ENCODE assay signal across 8 mouse cellular contexts in the genomic region with DNA sequence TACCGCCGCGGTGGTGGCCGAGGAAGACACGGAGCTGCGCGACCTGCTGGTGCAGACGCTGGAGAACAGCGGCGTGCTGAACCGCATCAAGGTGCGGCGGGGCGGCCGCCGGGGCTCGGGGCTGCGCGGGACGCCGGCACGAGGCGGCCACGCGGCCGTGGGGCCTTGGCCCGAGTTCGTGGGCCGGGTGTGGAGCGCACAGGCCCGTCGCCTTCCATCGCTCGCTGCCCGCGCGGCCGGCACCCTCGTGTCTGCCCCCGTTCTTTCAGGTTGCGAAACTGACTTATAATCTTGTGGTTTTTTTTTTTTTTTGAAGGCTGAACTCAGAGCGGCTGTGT. TPM values are rescaled to one million over a fixed set of nuclear protein-coding genes. Genes with fewer than 3 reads are reported as not detected.
A peak's percentile ranks its signal among the peaks of the same experiment; 100 is the strongest.
DNase-seq lines count a peak whose midpoint lies in the region; ATAC-seq lines count a peak whose summit lies in the region.
"Not testable (repeated sequence)": the region's sequence is repeated elsewhere in the genome, so short reads cannot be mapped to it uniquely, and the experiment has no call there.

No protein-coding gene starts in this region.

- H3K9ac ChIP-seq in limb, embryonic 12.5 days (replicated peaks), result peak overlapping the region; percentile 52; the same call in 1 of the 2 replicates

- peaks cover 17% of the 10 kb centered on the region for H3K36me3 ChIP-seq in limb, embryonic 12.5 days

- 0 out of 2 replicates have a peak overlapping the region, but pooled peaks have one; percentile 56 for H3K27ac ChIP-seq in limb, embryonic 12.5 days

- WGBS in limb, embryonic 12.5 days, result under 1% methylated on average over 38 of the region's 42 CpGs

- peak overlapping the region; percentile 50 for H3K4me2 ChIP-seq in limb, embryonic 12.5 days

- DNase-seq in 3134 (ENCODE audit: extremely low read depth, insufficient read length, low spot score), result peak; percentile 56
- peak; percentile 21 for DNase-seq in adrenal gland, postnatal 14 days
- peak; percentile 5 for DNase-seq in embryo, embryonic 9.5 days (ENCODE audit: extremely low spot score)
- DNase-seq in heart, adult 11 months, result peak; percentile 96
- peak; percentile 49 for DNase-seq in induced T-regulatory cell, adult 2 months (ENCODE audit: low read depth)
- peak; percentile 26 to 50 for DNase-seq in right cerebral cortex, adult 2 months (ENCODE audit: low spot score in 2 of 2)

- not testable (repeated sequence) for H3K4me1 ChIP-seq in limb, embryonic 12.5 days (replicated peaks)

- peak overlapping the region; percentile 51 for H3K4me3 ChIP-seq in limb, embryonic 12.5 days (replicated peaks)

- H3K27me3 ChIP-seq in limb, embryonic 12.5 days, result not testable (repeated sequence)

- not testable (repeated sequence) for ATAC-seq in limb, embryonic 12.5 days (ENCODE audit: insufficient number of reproducible peaks, insufficient read depth, low FRiP score, low TSS enrichment, low read depth)
- ATAC-seq in megakaryocyte progenitor cell, adult 5-6 weeks (replicated peaks; ENCODE audit: poor library complexity), result peak; percentile 5; the same call in 1 of the 2 replicates

- not testable (repeated sequence) for H3K9me3 ChIP-seq in limb, embryonic 12.5 days

RNA-seq across cellular contexts. Expression of a gene that starts 0.3 kb away (rescaled TPM):
- 19.0 TPM in 2 replicates for total RNA-seq in adrenal gland, postnatal 14 days (2021)
- 46.1 and 49.8 TPM in 2 replicates for polyA plus RNA-seq in limb, embryonic 12.5 days (2016; fragmentation: Nextera tagmentation; extraction: Ambion mirVana)
- 44.8 and 47.1 TPM in 2 replicates for total RNA-seq in megakaryocyte progenitor cell, adult 5-6 weeks (2015)
- total RNA-seq in megakaryocyte progenitor cell, adult 5-6 weeks (2017), result 49.2 and 57.0 TPM in 2 replicates

RNA-seq across cellular contexts. Expression of a gene that starts 17.7 kb away (rescaled TPM):
- total RNA-seq in adrenal gland, postnatal 14 days (2021), result 39.2 and 40.7 TPM in 2 replicates
- polyA plus RNA-seq in limb, embryonic 12.5 days (2016; fragmentation: Nextera tagmentation; extraction: Ambion mirVana), result 21.4 and 25.2 TPM in 2 replicates
- total RNA-seq in megakaryocyte progenitor cell, adult 5-6 weeks (2015), result 73.9 and 79.4 TPM in 2 replicates
- total RNA-seq in megakaryocyte progenitor cell, adult 5-6 weeks (2017), result 72.3 and 80.8 TPM in 2 replicates

RNA-seq across cellular contexts. Expression of a gene that starts 18.0 kb away (rescaled TPM):
- 0.26 TPM in 1 of 2 replicates, not detected in the other for total RNA-seq in adrenal gland, postnatal 14 days (2021)
- 0.24 TPM in 1 of 2 replicates, not detected in the other for polyA plus RNA-seq in limb, embryonic 12.5 days (2016; fragmentation: Nextera tagmentation; extraction: Ambion mirVana)
- not detected in 2 replicates for total RNA-seq in megakaryocyte progenitor cell, adult 5-6 weeks (2015)
- not detected in 2 replicates for total RNA-seq in megakaryocyte progenitor cell, adult 5-6 weeks (2017)

Comparison
In these comparisons a context has a peak if more than half of its experiments do, and no peak if none do; other contexts are left out.
1. DNase-seq: peak in every context shown above with its lines; median percentile 96 in heart, adult 11 months; 56 in 3134; 49 in induced T-regulatory cell, adult 2 months; 38 in right cerebral cortex, adult 2 months; 21 in adrenal gland, postnatal 14 days; 5 in embryo, embryonic 9.5 days.